Mouse (Mus musculus): ENCODE results near the gene Gstm5. TPM values are rescaled to one million over a fixed set of nuclear protein-coding genes. Genes with fewer than 3 reads are reported as not detected.
"Not testable (repeated sequence)": the region's sequence is repeated elsewhere in the genome, so short reads cannot be mapped to it uniquely, and the experiment has no call there.

The Gstm5 gene
- total RNA-seq, 2 experiments from 2014 or later, result 48.2 to 50.6 TPM

- no peak for DNase-seq
Measured at GRCm38 (mm10) chr3:107873335-107874251, 22.0 kb upstream of the Gstm5 start.

- DNase-seq, result no peak
Measured at GRCm38 (mm10) chr3:107875231-107875630, 20.4 kb upstream of the Gstm5 start.

- no peak for DNase-seq
Measured at GRCm38 (mm10) chr3:107877005-107877404, 18.6 kb upstream of the Gstm5 start, which contains the start of gene Eps8l3. Gene Eps8l3 (plus strand): TSS chr3:107877229.

- no peak for DNase-seq
Measured at GRCm38 (mm10) chr3:107877747-107878736, 17.6 kb upstream of the Gstm5 start.

GRCm38 (mm10) chr3:107887674-107888495, 7.7 kb upstream of the Gstm5 start:
- peak; percentile 40 for DNase-seq

- not testable (repeated sequence) for DNase-seq
Measured at GRCm38 (mm10) chr3:107889236-107889635, 6.4 kb upstream of the Gstm5 start.

GRCm38 (mm10) chr3:107895194-107895719, 364 bp upstream of the Gstm5 start:
- no peak for DNase-seq

- DNase-seq, result no peak
Measured at GRCm38 (mm10) chr3:107898691-107899090, 3.1 kb downstream of the Gstm5 start.

GRCm38 (mm10) chr3:107900955-107901673, 5.5 kb downstream of the Gstm5 start:
- no peak for DNase-seq

- DNase-seq, result no peak
Measured at GRCm38 (mm10) chr3:107905942-107906341, 10.3 kb downstream of the Gstm5 start.

- DNase-seq, result no peak
Measured at GRCm38 (mm10) chr3:107916674-107917073, 21.1 kb downstream of the Gstm5 start.

- no peak for DNase-seq
Measured at GRCm38 (mm10) chr3:107917097-107917496, 21.5 kb downstream of the Gstm5 start.

GRCm38 (mm10) chr3:107917783-107918408, 22.3 kb downstream of the Gstm5 start:
- DNase-seq, result peak; percentile 71

GRCm38 (mm10) chr3:107920348-107920747, 24.7 kb downstream of the Gstm5 start:
- no peak for DNase-seq

GRCm38 (mm10) chr3:107925335-107925734, 29.7 kb downstream of the Gstm5 start:
- DNase-seq, result no peak

- DNase-seq, result no peak
Measured at GRCm38 (mm10) chr3:107927841-107928240, 32.2 kb downstream of the Gstm5 start.

- no peak for DNase-seq
Measured at GRCm38 (mm10) chr3:107928691-107929090, 33.1 kb downstream of the Gstm5 start.

- no peak for DNase-seq
Measured at GRCm38 (mm10) chr3:107929243-107929642, 33.6 kb downstream of the Gstm5 start.

- DNase-seq, result no peak
Measured at GRCm38 (mm10) chr3:107929731-107930130, 34.1 kb downstream of the Gstm5 start.

- DNase-seq, result no peak
Measured at GRCm38 (mm10) chr3:107931134-107931533, 35.5 kb downstream of the Gstm5 start.

Data from heart, postnatal 4 days (tissue).